Mouse (Mus musculus) left cerebral cortex, adult 18-20 months (tissue): ENCODE measurements at regions not wholly inside any gene's neighbourhood (a gene's known extent, or its start where the extent isn't known, plus 50 kb on each side); places are given as distances from the start of the nearest gene placed in this dataset.

ENCODE experiments used
- DNase-seq, 2 experiments: peaks; one replicate each; pipeline ENCODE4 v3.0.0; 2021 to 2022; ENCODE audit warnings: low spot score in 2 of 2, mixed read lengths in 1 of 2

GRCm38 (mm10) chr19:21104462-21104936 lies 150.5 kb upstream of the Tmc1 start:
- DNase-seq: no peak

GRCm38 (mm10) chr19:21077771-21078548 lies 124.0 kb upstream of the Tmc1 start:
- DNase-seq: no peak

GRCm38 (mm10) chr19:21068381-21068780 lies 114.4 kb upstream of the Tmc1 start:
- DNase-seq: no peak

- no peak for DNase-seq
Observed at GRCm38 (mm10) chr19:21066432-21067113, 112.6 kb upstream of the Tmc1 start.

- peak; percentile 17 to 29 for DNase-seq
Observed at GRCm38 (mm10) chr19:21064902-21065301, 110.9 kb upstream of the Tmc1 start.

GRCm38 (mm10) chr19:21053597-21054544 lies 99.9 kb upstream of the Tmc1 start:
- DNase-seq: no peak

- DNase-seq: no peak
Observed at GRCm38 (mm10) chr19:21052771-21053170, 98.8 kb upstream of the Tmc1 start.

- no peak for DNase-seq
Observed at GRCm38 (mm10) chr19:21051872-21052271, 97.9 kb upstream of the Tmc1 start.

- DNase-seq: no peak
Observed at GRCm38 (mm10) chr19:21050994-21051721, 97.2 kb upstream of the Tmc1 start.

GRCm38 (mm10) chr19:21049301-21049700 lies 95.3 kb upstream of the Tmc1 start:
- DNase-seq: no peak

GRCm38 (mm10) chr19:21045565-21045964 lies 91.6 kb upstream of the Tmc1 start:
- DNase-seq: no peak

GRCm38 (mm10) chr19:21043958-21044357 lies 90.0 kb upstream of the Tmc1 start:
- DNase-seq: no peak

GRCm38 (mm10) chr19:21042536-21042935 lies 88.5 kb upstream of the Tmc1 start:
- DNase-seq: no peak

GRCm38 (mm10) chr19:21037448-21038077 lies 83.6 kb upstream of the Tmc1 start:
- peak in 1 of 2 experiments; percentile 24 for DNase-seq

- no peak for DNase-seq
Observed at GRCm38 (mm10) chr19:21036507-21037425, 82.8 kb upstream of the Tmc1 start.

GRCm38 (mm10) chr19:21035505-21035904 lies 81.5 kb upstream of the Tmc1 start:
- DNase-seq: no peak

GRCm38 (mm10) chr19:21033991-21034390 lies 80.0 kb upstream of the Tmc1 start:
- no peak for DNase-seq

- no peak for DNase-seq
Observed at GRCm38 (mm10) chr19:21032558-21032957, 78.6 kb upstream of the Tmc1 start.

- no peak for DNase-seq
Observed at GRCm38 (mm10) chr19:21031768-21032308, 77.8 kb upstream of the Tmc1 start.
